Mouse (Mus musculus): ENCODE data around the gene Trappc2l.

Gene Trappc2l

GRCm38 (mm10) chr8:122580926-122581325 lies 30.5 kb upstream of the Trappc2l start:
- DNase-seq (ENCODE audit: low spot score), result no peak

- DNase-seq (ENCODE audit: low spot score), result no peak
These were observed 26.5 kb upstream of the Trappc2l start for GRCm38 (mm10) chr8:122584981-122585380.

GRCm38 (mm10) chr8:122585411-122585891 lies 26.0 kb upstream of the Trappc2l start:
- no peak for DNase-seq (ENCODE audit: low spot score)

- DNase-seq (ENCODE audit: low spot score), result no peak
These were observed 25.3 kb upstream of the Trappc2l start for GRCm38 (mm10) chr8:122586171-122586570.

GRCm38 (mm10) chr8:122586749-122587148 lies 24.7 kb upstream of the Trappc2l start:
- DNase-seq (ENCODE audit: low spot score), result no peak

- no peak for DNase-seq (ENCODE audit: low spot score)
These were observed 18.2 kb upstream of the Trappc2l start for GRCm38 (mm10) chr8:122593240-122593639.

- DNase-seq (ENCODE audit: low spot score), result no peak
These were observed 17.5 kb upstream of the Trappc2l start for GRCm38 (mm10) chr8:122593783-122594507.

- DNase-seq (ENCODE audit: low spot score), result no peak
These were observed 15.4 kb upstream of the Trappc2l start for GRCm38 (mm10) chr8:122596031-122596430.

- DNase-seq (ENCODE audit: low spot score), result no peak
These were observed 10.8 kb upstream of the Trappc2l start for GRCm38 (mm10) chr8:122600666-122601065.

GRCm38 (mm10) chr8:122604640-122605039 lies 6.8 kb upstream of the Trappc2l start:
- DNase-seq (ENCODE audit: low spot score), result no peak

- DNase-seq (ENCODE audit: low spot score), result no peak
These were observed 6.1 kb upstream of the Trappc2l start for GRCm38 (mm10) chr8:122605367-122605766.

GRCm38 (mm10) chr8:122606810-122607209 lies 4.6 kb upstream of the Trappc2l start:
- DNase-seq (ENCODE audit: low spot score), result no peak

GRCm38 (mm10) chr8:122610209-122610608 lies 1.2 kb upstream of the Trappc2l start:
- DNase-seq (ENCODE audit: low spot score), result no peak

GRCm38 (mm10) chr8:122610612-122611277 lies 695 bp upstream of the Trappc2l start:
- no peak for DNase-seq (ENCODE audit: low spot score)

- no peak for DNase-seq (ENCODE audit: low spot score)
These were observed 4.9 kb downstream of the Trappc2l start for GRCm38 (mm10) chr8:122616181-122616905.

- peak; percentile 81 for DNase-seq (ENCODE audit: low spot score)
These were observed 6.6 kb downstream of the Trappc2l start for GRCm38 (mm10) chr8:122617947-122618546.

- DNase-seq (ENCODE audit: low spot score), result no peak
These were observed 7.4 kb downstream of the Trappc2l start for GRCm38 (mm10) chr8:122618660-122619378.

- no peak for DNase-seq (ENCODE audit: low spot score)
These were observed 9.0 kb downstream of the Trappc2l start for GRCm38 (mm10) chr8:122620446-122620845.

- no peak for DNase-seq (ENCODE audit: low spot score)
These were observed 11.3 kb downstream of the Trappc2l start, which contains the start of gene Pabpn1l for GRCm38 (mm10) chr8:122622727-122623126. Gene Pabpn1l, minus strand, starts transcription at chr8:122622739.

GRCm38 (mm10) chr8:122623844-122624642 lies 12.6 kb downstream of the Trappc2l start:
- DNase-seq (ENCODE audit: low spot score), result no peak

GRCm38 (mm10) chr8:122624653-122625052 lies 13.2 kb downstream of the Trappc2l start:
- no peak for DNase-seq (ENCODE audit: low spot score)

All from layer of hippocampus, adult 11-12 months (tissue).